Mouse (Mus musculus) left cerebral cortex, adult 2 months (tissue): Measurements from ENCODE around the gene Eva1a. TPM values are rescaled to one million over a fixed set of nuclear protein-coding genes. Genes with fewer than 3 reads are reported as not detected.

Source experiments
- DNase-seq, 2 experiments: peaks; one replicate each; pipeline ENCODE4 v3.0.0; 2021 to 2022; ENCODE audit warnings: low spot score in 2 of 2, mixed read lengths in 1 of 2; ENCODE audit errors: extremely low spot score in 1 of 2
- H3K27ac ChIP-seq: fragments of 200-600 bp; 2 replicates; pipeline ENCODE4 v1.8.1; 2022
- H3K4me3 ChIP-seq: fragments of 200-600 bp; 2 replicates; pipeline ENCODE4 v1.8.1; 2022
- CTCF ChIP-seq: fragments of 200-600 bp; IDR thresholded peaks from 2 replicates; pipeline ENCODE4 v1.8.1; 2022; ENCODE audit warnings: antibody characterized with exemption, mild to moderate bottlenecking, moderate library complexity
- intact Hi-C: fragments of 180-260 bp; cut with DNase I; formaldehyde crosslinking; loops from one replicate; pipeline ENCODE4 v1.15.1; 2025
- total RNA-seq, 2 experiments: library from RNA; stranded (reverse); gene quantifications; 2 replicates each; pipeline ENCODE4 v1.2.3; 2021

Eva1a gene
- total RNA-seq, 2 experiments from 2014 or later: 13.0 to 13.8 TPM

DNA sequence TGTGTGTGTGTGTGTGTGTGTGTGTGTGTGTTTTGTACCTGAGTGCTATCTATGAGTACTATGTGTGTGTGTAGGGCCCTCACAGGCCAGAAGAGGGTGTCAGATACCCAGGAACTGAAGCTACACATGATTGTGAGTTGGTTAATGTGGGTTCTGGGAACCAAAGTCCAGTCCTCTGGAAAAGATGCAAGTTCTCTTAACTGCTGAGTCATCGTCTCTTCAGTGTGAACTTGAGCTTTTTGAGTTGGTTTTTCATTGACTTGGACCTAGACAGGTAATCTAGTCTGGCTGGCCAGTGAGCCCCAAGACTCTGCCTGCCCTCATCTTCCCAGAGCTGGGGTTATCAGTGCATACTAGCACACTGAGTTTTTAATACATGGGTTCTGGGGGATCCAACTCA, 70.3 kb downstream of the Eva1a start:
- intact Hi-C loops: loop anchor here (5.0 to 10.0 kb wide), 2 partner anchors 266 to 591 kb away; no protein-coding TSS in a partner anchor
- Histone ChIP-seq H3K4me3 (no peak overlapping the region), H3K27ac (no peak overlapping the region)
- no peak for DNase-seq
- no peak for TF ChIP-seq CTCF

DNA sequence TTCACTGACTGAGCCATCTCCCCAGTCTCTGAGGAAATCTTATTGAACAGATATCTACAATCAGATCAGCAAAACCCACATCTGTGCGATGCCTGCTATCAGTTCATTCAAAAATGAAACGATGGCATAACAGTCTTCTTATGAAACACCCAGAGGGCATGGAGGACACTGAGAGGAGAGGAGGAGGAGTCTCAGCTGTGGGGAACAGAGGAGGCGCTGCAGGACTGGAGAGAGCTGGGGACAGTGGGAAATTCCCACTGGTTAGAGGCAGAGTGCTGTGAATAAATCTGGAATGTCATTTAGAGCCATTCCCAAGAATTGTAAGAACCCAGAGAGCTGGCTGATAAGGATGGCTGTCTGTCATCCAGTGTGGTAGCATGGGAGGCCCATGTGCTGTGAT, 70.7 kb downstream of the Eva1a start:
- H3K27ac ChIP-seq: no peak overlapping the region
- no peak overlapping the region for H3K4me3 ChIP-seq
- no peak for TF ChIP-seq CTCF
- intact Hi-C loops: loop anchor here (5.0 to 10.0 kb wide), 2 partner anchors 267 to 591 kb away; no protein-coding TSS in a partner anchor
- DNase-seq: no peak

DNA sequence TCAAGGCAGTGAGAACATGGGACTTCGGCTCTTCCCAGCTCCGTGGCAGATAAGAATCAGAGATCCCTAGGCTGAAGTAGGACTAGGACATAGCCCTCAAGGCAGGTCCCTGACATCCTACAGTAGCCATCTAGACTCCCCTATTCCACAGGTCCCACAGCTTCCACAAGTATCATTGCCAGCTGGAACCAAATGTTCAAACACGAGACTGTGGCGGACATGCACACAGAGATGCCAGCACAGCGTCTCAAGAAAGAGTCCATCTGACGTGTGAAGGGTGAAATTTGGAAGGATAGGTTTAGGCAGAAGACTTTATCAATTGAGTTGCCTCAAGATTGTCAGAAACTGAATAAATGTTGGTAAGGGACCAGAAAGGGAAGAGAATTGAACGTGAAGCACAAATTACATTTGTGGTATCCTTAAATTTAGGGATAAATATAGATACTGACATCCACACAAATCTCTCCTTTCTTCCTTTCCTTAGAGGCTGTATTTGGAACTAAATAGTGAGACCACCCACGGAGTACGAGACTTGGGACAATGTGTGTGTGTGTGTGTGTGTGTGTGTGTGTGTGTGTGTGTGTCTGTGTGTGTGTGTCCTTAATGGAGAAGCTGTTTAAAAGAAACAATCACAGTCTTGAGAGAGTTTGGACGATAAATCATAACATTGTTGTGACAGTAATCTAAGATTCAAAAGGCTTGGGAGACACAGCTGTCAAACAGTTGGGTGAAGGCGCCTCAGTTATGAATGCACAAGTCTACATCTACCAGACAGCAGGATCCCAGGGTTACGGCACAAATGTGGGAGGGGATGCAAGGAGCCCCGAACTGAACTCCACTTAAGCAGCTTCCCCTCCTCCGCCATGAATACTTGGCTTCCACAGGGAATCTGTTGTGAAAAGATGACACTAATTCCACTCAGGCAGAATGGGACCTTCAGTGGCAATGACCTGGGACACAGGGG, 71.6 kb downstream of the Eva1a start:
- Histone ChIP-seq H3K27ac (no peak overlapping the region), H3K4me3 (no peak overlapping the region)
- intact Hi-C loops: loop anchor here (5.0 to 10.0 kb wide), 2 partner anchors 268 to 590 kb away; no protein-coding TSS in a partner anchor
- TF ChIP-seq CTCF: no peak
- no peak for DNase-seq

DNA sequence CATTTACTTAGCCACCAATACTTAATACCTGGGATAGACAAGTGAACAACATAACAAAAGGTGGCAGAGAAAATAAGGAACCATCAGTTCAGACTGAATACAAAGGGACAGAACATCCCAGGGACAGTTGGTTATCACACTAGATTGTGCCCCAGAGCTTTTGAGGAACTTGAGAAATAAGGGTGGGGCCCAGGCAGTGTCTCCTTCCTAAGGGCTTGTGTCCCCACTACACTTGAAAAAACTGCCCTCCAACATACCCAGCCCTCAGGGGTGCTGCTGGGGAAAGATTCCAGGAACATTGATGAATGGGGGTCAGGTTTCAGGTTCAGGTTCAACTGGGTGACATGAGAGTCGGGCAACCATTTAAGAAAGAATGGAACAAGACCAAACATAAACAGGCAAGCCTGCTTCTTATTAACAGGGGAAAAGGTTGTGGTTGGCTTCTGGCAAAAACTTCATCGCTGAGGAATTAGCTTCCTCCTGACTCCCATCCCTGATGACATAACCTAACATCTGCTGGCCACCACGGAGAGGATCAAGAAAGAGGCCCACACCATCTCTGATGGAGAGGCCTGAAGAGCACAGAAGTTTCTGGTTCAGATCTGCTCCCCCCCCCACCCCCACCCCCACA, 74.6 kb downstream of the Eva1a start:
- TF ChIP-seq CTCF: no peak
- intact Hi-C loops: loop anchor here (10.0 kb wide), 1 partner anchor 271 kb away; no protein-coding TSS in a partner anchor

DNA sequence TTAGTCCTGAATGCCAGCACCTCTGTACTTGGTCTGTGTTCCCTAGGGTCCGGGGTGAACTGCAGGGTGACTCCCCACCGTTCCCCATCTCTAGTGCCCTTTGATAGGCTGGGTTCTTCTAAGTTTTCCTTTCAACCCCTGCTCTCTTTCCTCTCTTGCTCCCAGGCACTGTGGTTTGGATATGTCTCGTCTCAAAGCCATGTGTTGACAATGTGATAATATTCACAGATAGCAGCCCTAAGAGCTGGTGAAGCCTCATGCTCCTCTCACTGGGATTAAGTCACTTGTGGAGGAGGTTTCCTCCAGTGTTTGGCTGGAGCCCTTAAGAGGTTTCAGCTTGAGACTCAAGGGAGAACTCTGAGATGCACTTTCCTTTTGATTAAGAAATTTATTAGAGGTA, 75.3 kb downstream of the Eva1a start:
- Histone ChIP-seq H3K27ac (no peak overlapping the region), H3K4me3 (no peak overlapping the region)
- DNase-seq: no peak
- intact Hi-C loops: loop anchor here (10.0 kb wide), 1 partner anchor 271 kb away; no protein-coding TSS in a partner anchor
- no peak for TF ChIP-seq CTCF

More for the DNA sequence above, 74.6 kb downstream of the Eva1a start:
- no peak for DNase-seq
- H3K27ac ChIP-seq: no peak overlapping the region
- H3K4me3 ChIP-seq: no peak overlapping the region

DNA sequence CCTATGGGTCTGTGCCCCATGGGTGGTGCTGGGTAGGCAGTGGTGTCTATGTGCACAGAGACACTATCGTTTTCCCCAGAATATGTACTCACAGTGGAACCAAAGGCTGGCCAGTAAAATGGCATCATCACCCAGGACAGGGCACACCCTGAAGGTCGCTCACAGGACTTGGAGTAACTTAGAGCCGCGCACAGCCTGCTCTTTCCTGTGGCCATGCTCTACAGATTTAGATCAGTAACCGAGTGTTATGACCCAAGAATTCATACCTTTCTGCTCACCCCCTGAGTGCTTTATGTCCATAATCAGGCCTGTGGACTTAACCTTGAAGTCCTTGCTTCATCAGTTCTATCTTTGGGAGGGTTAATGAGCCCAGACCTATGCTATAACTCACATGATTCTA, 77.0 kb downstream of the Eva1a start:
- H3K27ac ChIP-seq: no peak overlapping the region
- no peak for DNase-seq
- intact Hi-C loops: loop anchor here (2.0 to 10.0 kb wide), 2 partner anchors 75 to 273 kb away; no protein-coding TSS in a partner anchor
- H3K4me3 ChIP-seq: no peak overlapping the region
- TF ChIP-seq CTCF: no peak

DNA sequence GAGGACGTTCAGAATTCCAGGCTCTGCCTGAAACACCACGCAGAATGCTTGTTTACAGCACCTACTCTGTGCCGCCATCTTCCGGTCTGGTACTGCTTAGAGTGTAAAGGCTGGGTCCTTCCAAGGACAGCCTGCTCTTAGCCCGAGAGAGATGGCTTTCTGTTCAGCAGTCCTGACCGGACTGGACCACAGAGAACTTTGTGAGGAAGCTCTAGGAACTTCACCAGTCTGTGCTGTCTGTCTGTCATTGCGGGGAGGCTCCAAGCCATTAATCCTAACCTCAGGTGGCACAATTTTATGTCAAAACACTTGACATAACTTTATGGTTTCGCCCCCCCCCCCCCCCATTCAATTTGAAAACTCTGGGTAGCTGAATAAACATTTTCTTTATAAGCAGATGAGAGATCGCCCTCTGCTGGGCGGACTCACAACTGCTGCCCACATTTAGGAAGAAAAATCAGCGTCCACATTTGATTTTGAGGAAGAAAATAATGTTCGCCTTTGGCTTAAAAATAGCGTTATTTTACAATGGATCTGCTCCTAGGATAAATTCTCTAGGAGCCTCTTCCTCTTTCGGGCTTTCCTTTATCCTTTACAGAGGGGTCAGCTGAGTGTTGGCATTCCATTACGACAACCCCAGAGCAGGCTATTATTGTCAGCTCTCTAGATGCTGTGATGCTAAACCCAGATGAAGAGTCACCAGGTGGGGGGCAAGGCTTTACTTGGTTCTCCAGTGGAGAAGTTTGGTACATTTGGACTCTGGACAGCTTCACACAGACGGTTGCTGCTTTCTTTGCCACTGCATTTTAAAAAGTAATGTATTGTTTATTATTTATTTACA, 78.7 kb downstream of the Eva1a start:
- peak; percentile 66 for TF ChIP-seq CTCF
- Histone ChIP-seq H3K27ac (no peak overlapping the region; the same call in 1 of the 2 replicates), H3K4me3 (no peak overlapping the region)
- peak; percentile 39 to 57 for DNase-seq
- intact Hi-C loops: loop anchor here (1.0 to 10.0 kb wide), 5 partner anchors 77 to 483 kb away; no protein-coding TSS in a partner anchor

DNA sequence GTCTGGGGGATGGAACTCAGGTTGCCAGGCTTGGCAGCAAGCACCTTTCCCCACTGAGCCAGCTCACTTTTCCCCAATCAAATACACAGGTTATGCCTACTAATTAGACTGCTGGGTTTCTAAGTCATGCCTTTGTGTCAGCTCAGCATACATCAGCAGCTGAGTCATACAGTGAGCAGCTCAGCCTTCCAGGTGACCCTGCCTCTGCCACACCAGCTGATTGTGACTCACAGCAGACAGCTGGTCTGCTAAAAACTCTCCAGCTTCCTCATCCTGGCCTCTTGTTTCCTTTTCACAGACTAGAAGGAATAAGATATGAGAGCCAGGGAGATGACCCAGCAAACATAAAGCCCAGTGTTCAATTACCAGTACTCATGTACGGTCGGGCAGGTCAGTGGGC, 84.3 kb downstream of the Eva1a start:
- intact Hi-C loops: no loop called here
- no peak for DNase-seq

DNA sequence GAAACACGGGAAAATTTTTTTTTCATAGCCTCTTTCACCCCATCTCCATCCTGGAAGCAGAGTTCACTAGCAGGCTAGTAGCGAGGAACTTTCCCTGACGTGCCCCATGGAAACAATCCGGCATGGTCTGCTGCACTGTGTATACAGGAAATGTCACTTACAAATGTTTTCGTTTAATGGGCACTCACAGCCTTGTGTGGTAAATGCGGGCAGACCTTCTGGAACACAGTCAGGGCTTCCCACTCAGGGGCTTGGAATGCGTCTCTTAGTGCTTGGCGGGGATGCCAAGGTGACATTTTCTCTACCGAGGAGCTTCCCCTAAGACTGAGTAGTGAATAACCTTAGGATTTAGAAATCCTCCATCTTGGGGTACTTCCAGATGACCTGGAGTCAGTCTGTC, 87.0 kb downstream of the Eva1a start:
- no peak for DNase-seq
- intact Hi-C loops: no loop called here
- TF ChIP-seq CTCF: no peak
- Histone ChIP-seq H3K4me3 (no peak overlapping the region), H3K27ac (no peak overlapping the region)

More for the DNA sequence above, 84.3 kb downstream of the Eva1a start:
- Histone ChIP-seq H3K27ac (no peak overlapping the region), H3K4me3 (no peak overlapping the region)
- TF ChIP-seq CTCF: no peak

DNA sequence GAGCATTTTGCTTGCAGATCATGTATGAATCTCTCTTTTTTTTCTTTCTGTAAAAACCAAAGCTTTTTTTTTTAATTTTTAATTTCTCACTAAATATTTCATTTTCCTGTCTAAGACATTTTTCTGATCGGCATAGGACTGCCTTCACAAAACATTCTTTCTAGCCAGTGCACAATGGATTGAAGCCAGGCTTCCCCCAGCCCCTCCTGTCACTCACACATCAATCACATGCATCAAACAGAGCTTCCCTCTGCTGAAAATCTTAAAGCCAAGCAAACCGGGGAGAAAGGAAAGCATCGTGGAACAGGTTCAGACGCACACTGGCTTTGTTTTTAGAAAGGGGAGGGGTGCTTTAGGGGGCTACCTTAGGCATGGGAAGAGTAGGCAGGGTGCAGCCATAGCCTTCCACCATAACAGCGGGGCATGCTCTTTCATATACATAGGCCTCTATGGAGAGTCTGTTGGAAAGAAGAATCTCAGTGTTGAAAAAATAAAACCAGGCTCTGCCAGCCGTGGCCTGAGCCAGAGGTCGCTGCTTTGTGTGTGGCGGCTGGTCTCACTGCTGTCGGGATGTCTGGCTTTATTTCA, 88.9 kb downstream of the Eva1a start:
- intact Hi-C loops: no loop called here
- DNase-seq: no peak
- no peak overlapping the region for H3K27ac ChIP-seq
- no peak overlapping the region for H3K4me3 ChIP-seq
- TF ChIP-seq CTCF: no peak

DNA sequence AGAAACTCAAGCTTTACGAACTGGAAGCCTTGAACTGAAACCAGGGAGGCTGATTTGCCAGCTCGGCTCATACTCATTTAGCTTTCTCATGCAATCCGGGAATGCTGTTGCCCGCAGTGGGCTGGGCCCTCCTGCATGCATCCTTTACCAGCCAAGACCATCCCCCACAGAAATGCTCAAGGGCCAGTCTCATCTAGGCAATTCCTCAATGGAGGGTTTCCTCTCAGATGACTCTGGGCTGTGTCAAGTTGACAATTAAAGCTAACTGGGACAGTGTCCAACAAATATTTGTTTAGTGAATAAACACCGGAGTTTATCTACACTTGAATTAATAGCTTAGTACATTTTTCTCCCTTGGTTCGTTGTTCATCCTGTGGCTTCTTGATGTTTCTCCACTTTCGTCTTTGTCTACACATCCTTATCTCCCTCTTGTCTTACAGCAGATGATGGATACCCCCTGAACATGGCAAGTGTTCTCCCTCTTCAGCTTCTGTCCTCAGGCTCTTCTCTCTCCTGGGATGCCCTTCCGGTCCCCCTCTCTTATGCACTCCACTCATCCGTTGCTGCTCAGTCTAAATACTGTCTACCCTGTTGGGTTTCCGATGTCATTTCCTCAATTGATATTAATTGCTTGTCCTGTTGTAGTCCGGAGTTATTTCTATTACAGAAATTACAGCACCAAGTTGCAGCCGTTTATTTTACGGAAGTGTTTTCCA, 92.2 kb downstream of the Eva1a start:
- TF ChIP-seq CTCF: no peak
- no peak overlapping the region for H3K4me3 ChIP-seq
- intact Hi-C loops: no loop called here
- DNase-seq: no peak
- no peak overlapping the region for H3K27ac ChIP-seq
